Mouse (Mus musculus) CH12F3 (cell line): ENCODE measurements around the gene Necap1.

ENCODE experiments used
- in situ Hi-C: fragments of 300-500 bp; cut with MboI; formaldehyde crosslinking; loops from 2 replicates; pipeline ENCODE4 v1.14.3; 2020; ENCODE audit warnings: low sequenced_read_pairs

The Necap1 gene

GRCm38 (mm10) chr6:122881287-122881686 lies 7.0 kb downstream of the Necap1 start:
- in situ Hi-C loops: no loop called here

DNA sequence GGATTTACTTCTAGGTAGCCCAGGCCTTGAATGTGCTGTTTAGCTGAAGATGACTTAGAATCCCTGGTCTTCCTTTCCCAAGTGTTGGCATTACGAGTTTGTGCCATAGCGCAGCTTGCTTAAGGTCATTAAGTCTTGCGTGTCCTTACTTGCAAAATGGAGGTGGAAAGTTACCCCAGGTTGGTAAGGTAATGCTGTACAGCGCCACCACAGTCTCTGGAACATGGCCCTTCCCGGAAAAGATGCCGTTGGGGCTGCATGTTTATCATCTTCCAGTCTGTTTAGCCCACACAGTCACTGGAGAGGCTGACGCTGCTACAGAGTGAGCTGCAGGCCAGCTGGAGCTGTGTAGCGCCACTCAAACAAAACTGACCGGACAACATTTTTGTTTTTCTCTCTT lies 9.3 kb downstream of the Necap1 start:
- in situ Hi-C loops: no loop called here

- in situ Hi-C loops: no loop called here
Observed at GRCm38 (mm10) chr6:122889599-122889998, 15.3 kb downstream of the Necap1 start.

DNA sequence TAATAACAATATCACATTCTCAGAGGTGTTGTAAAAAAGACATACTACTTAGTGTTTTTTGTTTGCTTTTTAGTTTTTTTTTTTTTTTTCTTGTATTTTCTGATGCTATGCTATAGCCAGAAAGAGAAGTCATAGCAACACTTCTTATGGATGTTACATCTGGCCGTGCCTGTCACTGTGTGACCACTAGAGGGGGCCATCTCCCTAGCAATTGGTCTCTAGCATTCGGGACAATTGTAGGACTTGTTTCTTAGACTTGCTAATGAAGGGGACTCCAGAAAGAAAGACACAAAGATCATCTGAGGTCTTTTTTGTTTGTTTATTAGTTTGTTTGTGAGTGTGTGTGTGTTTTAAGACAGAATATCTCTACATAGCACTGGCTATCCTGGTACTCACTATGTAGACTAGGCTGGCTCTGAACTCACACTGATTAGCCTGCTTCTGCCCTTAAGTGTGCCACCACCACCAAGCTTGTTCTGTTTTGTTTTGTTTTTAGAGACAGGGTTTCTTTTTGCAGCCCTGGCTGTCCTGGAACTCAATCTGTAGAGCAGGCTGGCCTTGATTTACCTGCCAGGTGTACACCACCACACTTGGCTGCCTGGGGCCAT lies 18.3 kb downstream of the Necap1 start:
- in situ Hi-C loops: loop anchor here (10.0 kb wide), 2 partner anchors 112 to 292 kb away; no protein-coding TSS in a partner anchor

DNA sequence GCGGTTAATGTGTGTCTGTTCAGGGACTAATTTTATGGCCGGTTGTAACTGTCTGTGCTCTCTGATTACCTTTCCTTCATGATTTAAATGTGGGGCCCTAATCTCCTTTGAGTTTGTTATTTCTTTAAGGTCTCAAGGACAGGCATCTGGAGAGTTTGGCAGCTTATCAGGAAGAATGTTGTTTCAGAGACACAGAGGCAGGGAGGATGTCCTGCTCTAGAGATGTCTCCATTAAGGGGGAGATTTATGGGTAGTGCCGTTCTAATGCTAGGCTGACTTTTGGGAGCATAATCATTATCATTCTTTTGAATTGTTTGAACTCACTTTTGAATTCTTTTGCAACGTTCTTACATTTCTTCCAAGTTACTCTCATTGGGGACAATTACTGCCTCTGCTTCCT lies 45.6 kb downstream of the Necap1 start:
- in situ Hi-C loops: no loop called here

DNA sequence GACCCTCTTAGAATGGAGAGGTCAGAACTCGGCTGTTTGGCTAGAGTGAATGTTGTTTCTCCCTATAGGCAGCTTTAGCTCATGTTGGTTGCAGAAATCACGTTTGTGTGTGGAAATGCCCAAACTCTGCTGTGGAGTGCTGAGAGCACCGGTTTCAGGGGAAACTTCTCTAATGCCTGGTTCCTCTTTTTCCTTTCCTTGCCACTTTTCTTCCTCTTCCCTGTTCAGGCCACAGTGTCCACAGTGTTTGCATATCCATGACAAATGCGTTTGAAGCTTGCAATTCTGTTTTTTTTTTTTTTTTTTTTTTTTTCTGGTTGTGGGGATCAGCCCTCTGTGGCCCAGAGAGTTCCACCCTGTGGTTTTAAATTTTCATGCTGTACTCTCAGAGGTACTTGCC lies 47.2 kb downstream of the Necap1 start, which contains the start of gene Clec4a1:
TSS of gene Clec4a1 (plus strand) at position 398 of the 400 bp plus-strand sequence.
- in situ Hi-C loops: no loop called here

GRCm38 (mm10) chr6:122934845-122935244 lies 60.6 kb downstream of the Necap1 start:
- in situ Hi-C loops: no loop called here
